Mouse (Mus musculus) layer of hippocampus, adult 2 months (tissue): ENCODE measurements around the gene Ubr3. TPM values are rescaled to one million over a fixed set of nuclear protein-coding genes. Genes with fewer than 3 reads are reported as not detected.

Source experiments
- DNase-seq, 2 experiments: peaks; one replicate each; pipeline ENCODE4 v3.0.0; 2022; ENCODE audit warnings: low spot score in 2 of 2
- H3K27ac ChIP-seq: fragments of 200-600 bp; 2 replicates; pipeline ENCODE4 v1.8.1; 2022
- H3K4me3 ChIP-seq: fragments of 200-600 bp; 2 replicates; pipeline ENCODE4 v1.8.1; 2022; ENCODE audit warnings: mild to moderate bottlenecking
- CTCF ChIP-seq: fragments of 200-600 bp; conservative IDR thresholded peaks from 2 replicates; pipeline ENCODE4 v1.8.1; 2022; ENCODE audit warnings: antibody characterized with exemption, mild to moderate bottlenecking, moderate library complexity
- long read RNA-seq, 2 experiments: library from polyadenylated mRNA; stranded (forward); transcript quantifications; one replicate each; pipeline ENCODE4 v2.0.0; 2021; ENCODE audit warnings: borderline mapping rate in 2 of 2
- total RNA-seq, 2 experiments: library from RNA; stranded (reverse); gene quantifications; 2 replicates each; pipeline ENCODE4 v1.2.3; 2021

The Ubr3 gene
- total RNA-seq = 100 to 1,000 TPM; 121 to 128 TPM
- long read RNA-seq, experiment 1, full-length matches to known transcripts = 10 of 45 reads
- long read RNA-seq, experiment 1, partial matches to known transcripts = 12 of 45 reads
- long read RNA-seq, experiment 1, other reads (novel, unspliced or antisense) = 23 of 45 reads
- long read RNA-seq, experiment 2, full-length matches to known transcripts = 6 of 45 reads
- long read RNA-seq, experiment 2, partial matches to known transcripts = 20 of 45 reads
- long read RNA-seq, experiment 2, other reads (novel, unspliced or antisense) = 19 of 45 reads

DNA sequence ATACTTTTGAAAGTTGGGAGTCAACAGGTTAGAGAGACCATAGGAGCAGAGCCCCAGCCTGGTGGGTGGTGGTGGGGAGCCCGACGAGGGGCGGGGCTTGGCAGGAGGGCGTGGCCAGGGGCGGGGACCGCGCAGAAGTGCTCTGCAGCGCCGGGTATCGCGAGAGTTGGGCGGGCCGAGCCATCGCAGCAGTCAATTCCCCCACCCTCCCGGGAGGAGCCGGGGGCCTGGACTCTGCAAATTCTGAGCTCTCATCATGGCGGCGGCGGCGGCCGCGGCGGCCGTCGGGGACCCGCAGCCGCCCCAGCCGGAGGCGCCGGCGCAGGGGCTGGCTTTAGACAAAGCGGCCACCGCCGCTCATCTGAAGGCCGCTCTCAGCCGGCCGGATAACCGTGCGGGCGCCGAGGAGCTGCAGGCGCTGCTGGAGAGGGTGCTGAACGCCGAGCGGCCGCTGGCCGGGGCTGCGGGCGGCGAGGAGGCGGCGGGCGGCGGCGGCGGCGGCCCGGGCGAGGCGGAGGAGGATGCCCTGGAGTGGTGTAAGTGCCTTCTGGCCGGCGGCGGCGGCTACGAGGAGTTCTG, at the start of gene Ubr3:
Gene Ubr3, plus strand, starts transcription at position 208 of the 579 bp plus-strand sequence.
- Histone ChIP-seq H3K4me3 (peak within 1 kb of the TSS; percentile 94), H3K27ac (peak within 1 kb of the TSS; percentile 97)
- DNase-seq = peak; percentile 97 to 98
- TF ChIP-seq CTCF = 0 out of 2 replicates have a peak, but pooled peaks have one; percentile 8

DNA sequence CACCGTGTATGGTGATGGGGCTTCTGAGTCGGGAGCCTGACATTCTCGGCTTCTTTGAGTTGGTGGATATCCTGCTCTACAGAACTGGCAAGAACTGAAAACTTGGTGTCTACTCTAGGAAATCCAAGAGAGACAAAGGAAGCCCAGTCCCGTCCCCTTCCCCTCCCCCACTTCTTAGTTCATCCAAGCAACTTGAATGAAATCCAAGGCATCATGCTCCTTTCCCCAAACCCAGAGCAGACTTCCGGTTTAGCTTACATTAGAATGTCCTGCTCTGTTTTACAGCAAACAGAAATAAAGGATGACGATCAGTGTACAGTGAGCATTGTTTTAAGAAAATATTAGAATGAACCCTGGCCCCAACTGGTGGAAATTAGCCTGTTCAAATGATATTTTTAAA, 47.8 kb upstream of the Ubr3 start:
- H3K4me3 ChIP-seq = no peak overlapping the region
- H3K27ac ChIP-seq = no peak overlapping the region; the same call in 1 of the 2 replicates
- no peak for DNase-seq
- TF ChIP-seq CTCF = no peak

DNA sequence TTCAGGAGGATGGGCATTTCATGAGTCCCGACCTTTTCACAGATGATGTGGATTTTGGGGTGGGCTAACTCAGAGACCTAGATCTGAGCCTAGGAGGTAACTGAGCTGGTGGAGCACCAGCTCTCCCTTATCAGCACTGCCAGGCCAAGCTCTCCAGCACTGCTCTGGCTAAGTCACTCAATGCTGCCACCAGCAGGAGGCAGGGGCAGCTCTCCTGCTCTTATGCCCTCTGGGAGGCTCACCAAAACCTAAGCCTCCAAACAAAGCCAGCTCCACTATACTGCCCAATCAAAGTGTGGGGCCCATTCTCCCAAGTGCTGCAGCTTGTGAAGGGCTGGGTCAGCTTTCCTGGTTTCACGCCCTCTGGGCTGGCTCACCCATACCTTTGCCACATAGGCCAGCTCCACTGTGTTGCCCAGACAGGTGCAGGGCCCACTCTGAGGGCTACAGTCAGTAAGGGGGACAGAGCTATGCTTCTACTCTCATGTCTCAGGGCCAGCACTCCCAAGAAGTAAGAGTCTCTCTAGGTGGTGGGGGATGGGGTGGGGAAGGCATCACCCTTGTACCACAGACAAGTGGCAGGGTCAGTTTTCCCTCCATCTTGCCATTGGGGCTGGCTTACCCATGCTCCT, 45.5 kb upstream of the Ubr3 start:
- peak; percentile 52 for TF ChIP-seq CTCF
- DNase-seq = no peak
- Histone ChIP-seq H3K4me3 (no peak overlapping the region), H3K27ac (no peak overlapping the region)

- TF ChIP-seq CTCF = peak; percentile 36
- Histone ChIP-seq H3K4me3 (no peak overlapping the region), H3K27ac (no peak overlapping the region)
- no peak for DNase-seq
Observed at GRCm38 (mm10) chr2:69856392-69856791, 40.7 kb upstream of the Ubr3 start.

- TF ChIP-seq CTCF = peak; percentile 52
- Histone ChIP-seq H3K27ac (no peak overlapping the region), H3K4me3 (no peak overlapping the region)
- no peak for DNase-seq
Observed at GRCm38 (mm10) chr2:69857882-69858281, 39.2 kb upstream of the Ubr3 start.

- Histone ChIP-seq H3K4me3 (peak overlapping the region; percentile 81), H3K27ac (peak overlapping the region; percentile 89)
- no peak for DNase-seq
- TF ChIP-seq CTCF = no peak
Observed at GRCm38 (mm10) chr2:69860972-69861452, 36.0 kb upstream of the Ubr3 start.

- TF ChIP-seq CTCF = no peak
- peak within 1 kb of the TSS; percentile 89 for H3K27ac ChIP-seq
- H3K4me3 ChIP-seq = peak within 1 kb of the TSS; percentile 81
- DNase-seq = peak; percentile 92 to 93
Observed at GRCm38 (mm10) chr2:69861485-69862091, 35.5 kb upstream of the Ubr3 start, which contains the start of gene Ssb. TSS of gene Ssb (plus strand) at chr2:69861562.

GRCm38 (mm10) chr2:69862117-69862657, 34.9 kb upstream of the Ubr3 start:
- peak overlapping the region; percentile 89 for H3K27ac ChIP-seq
- H3K4me3 ChIP-seq = peak overlapping the region; percentile 81
- no peak for DNase-seq
- TF ChIP-seq CTCF = no peak

- peak; percentile 65 for TF ChIP-seq CTCF
- no peak for DNase-seq
- no peak overlapping the region for H3K4me3 ChIP-seq
Observed at GRCm38 (mm10) chr2:69883990-69884391, 13.1 kb upstream of the Ubr3 start.

DNA sequence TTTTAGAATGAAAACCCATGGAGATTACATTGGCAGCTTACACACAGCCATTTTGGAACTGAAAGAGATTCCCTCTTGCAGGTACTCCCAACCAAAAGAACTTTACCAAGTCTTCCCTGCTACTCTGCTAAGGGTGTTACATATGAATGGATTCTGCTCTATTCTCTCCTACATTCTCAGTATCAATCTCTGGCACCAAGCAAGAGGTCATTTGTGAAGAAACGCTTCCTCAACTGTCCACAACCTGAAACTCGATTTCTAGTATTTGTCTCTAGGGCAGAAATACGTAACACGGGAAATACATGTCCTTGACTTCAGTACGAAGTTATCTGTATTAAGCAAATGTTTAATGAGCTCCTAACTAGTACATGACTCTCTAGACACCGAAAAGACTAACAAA, 12.5 kb upstream of the Ubr3 start:
- H3K4me3 ChIP-seq = peak overlapping the region; percentile 80
- DNase-seq = no peak
- TF ChIP-seq CTCF = no peak
- H3K27ac ChIP-seq = no peak overlapping the region

More at GRCm38 (mm10) chr2:69883990-69884391, 13.1 kb upstream of the Ubr3 start:
- no peak overlapping the region for H3K27ac ChIP-seq

- Histone ChIP-seq H3K27ac (peak overlapping the region; percentile 91), H3K4me3 (peak overlapping the region; percentile 80)
- DNase-seq = no peak
- TF ChIP-seq CTCF = no peak
Observed at GRCm38 (mm10) chr2:69885050-69885449, 12.0 kb upstream of the Ubr3 start.

DNA sequence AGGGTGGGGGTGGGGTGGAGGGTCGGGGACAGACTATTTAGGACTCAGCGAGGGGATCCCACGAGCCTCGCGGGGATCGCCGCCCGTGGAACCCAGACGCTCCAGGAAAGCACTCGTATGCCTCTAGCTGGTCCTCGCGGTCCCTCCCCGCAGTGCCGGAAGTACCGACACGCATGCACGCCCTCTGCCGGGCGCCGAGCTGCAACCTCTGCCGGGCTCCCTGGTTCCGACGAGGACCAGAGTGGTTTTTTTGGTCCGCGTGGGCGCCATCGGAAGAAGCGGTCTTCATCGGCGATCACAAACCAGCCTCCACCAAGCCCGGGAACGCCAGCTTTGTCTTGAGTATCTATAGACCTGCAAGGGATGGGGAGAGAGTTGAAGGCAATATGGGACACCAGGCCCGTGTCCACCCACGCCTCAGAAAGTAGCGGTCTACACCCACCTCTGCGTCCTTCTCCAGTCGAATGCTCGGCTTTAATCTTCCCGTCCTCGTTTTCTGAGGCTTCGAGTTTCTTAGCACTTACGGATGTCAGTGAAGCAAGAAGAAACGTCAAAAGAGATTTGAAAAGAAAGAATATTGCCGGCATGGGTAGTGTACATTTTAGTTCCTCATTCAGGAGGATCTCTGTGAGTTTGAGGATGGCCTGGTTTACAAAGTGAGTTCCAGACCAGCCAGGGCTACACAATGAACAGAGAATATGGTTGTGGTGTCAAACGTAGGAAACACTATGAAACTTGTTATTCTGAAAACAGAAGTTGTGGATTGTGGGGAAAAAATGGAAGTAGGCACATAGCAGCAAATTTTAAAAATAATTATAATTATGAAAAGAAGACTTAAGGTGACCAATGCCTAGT, 11.4 kb upstream of the Ubr3 start, which contains the start of gene Mettl5:
Gene Mettl5, minus strand, starts transcription at position 165 of the 855 bp plus-strand sequence.
- DNase-seq = peak; percentile 83 to 90
- Histone ChIP-seq H3K27ac (peak within 1 kb of the TSS; percentile 91), H3K4me3 (peak within 1 kb of the TSS; percentile 80)
- peak; percentile 87 for TF ChIP-seq CTCF
